Mouse (Mus musculus) left cerebral cortex, postnatal 25 days (tissue): ENCODE data around the gene Chd9. TPM values are rescaled to one million over a fixed set of nuclear protein-coding genes. Genes with fewer than 3 reads are reported as not detected.
A peak's percentile ranks its signal among the peaks of the same experiment; 100 is the strongest.
"Not testable (repeated sequence)": the region's sequence is repeated elsewhere in the genome, so short reads cannot be mapped to it uniquely, and the experiment has no call there.

ENCODE experiments used
- DNase-seq, 2 experiments: peaks; one replicate each; pipeline ENCODE4 v3.0.0; 2022; ENCODE audit warnings: low spot score in 2 of 2, mixed read lengths in 1 of 2
- intact Hi-C: fragments of 180-260 bp; cut with DNase I; formaldehyde crosslinking; loops from one replicate; pipeline ENCODE4 v1.15.1; 2025
- total RNA-seq, 2 experiments: library from RNA; stranded (reverse); gene quantifications; 2 replicates each; pipeline ENCODE4 v1.2.3; 2021

Gene Chd9
- total RNA-seq, 2 experiments from 2014 or later = 194 to 203 TPM

DNA sequence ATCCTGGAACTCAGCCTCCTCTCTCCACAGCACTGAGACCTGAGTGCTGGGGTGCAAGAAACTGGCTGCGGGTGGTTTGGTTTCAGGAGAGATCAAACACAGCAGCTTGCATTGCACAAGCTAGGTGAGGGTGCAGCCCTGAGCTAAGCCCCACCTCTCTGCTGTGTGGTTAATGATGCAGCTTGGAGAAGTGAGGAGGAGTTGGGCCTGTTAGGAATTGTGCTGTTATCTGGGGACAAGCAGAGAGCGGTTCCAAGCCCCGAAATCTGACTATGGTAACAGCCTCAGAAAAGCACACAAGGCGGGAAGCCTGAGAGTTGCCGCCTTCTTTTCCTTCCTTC lies 64.4 kb downstream of the Chd9 start:
- intact Hi-C loops = no loop called here
- DNase-seq = peak in 1 of 2 experiments; percentile 29

DNA sequence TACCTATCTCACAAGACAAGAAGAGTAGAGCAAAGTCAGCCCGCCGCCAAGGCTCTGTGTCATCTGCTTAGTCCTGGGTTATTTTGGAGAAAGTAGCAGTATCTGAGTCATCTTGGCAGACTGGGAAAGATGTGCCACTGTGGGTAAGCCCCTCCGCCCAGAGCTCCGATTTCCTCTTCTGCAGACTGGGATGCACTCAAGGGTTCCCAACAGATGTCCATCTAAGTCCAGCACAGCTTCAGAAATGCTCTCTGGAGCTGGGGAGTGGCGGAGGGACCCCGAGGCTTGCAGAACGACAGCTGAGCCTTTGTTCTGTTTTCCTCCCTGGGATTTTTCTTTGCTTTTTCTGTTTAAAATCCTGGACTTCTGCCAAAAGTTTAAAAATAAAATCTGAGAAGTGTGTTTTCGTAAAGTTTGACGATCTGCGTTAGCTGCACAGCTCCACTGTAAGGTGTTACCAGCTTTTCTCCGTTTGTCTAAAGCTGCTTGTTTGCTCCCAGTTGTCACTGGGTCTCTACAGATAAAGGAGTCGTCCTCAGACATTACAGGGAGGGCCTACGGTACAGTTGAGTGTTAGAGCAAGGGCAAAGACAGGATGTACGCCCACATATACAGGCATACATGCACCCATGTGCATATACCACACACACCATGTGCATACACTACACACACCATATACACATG lies 66.2 kb downstream of the Chd9 start:
- peak; percentile 41 to 82 for DNase-seq
- intact Hi-C loops = no loop called here

DNA sequence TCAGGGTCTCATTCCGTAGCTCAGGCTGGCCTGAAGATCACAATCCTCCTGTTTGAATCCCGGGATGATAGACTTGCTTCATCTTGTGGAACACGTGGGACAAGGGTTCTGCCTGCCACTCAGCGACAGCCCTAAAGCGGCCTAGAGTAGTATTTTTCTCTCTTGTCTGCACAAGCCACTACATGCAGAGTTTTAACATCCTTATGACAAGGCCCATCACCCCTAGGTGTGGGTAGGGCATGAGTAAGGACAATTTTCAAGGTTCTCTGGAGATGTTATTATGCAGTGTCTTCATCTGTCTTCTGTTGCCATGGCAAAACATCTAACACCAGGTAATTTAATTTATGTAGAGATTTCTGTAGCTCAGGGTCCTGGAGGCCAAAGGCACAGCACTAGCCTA lies 69.2 kb downstream of the Chd9 start:
- intact Hi-C loops = no loop called here

DNA sequence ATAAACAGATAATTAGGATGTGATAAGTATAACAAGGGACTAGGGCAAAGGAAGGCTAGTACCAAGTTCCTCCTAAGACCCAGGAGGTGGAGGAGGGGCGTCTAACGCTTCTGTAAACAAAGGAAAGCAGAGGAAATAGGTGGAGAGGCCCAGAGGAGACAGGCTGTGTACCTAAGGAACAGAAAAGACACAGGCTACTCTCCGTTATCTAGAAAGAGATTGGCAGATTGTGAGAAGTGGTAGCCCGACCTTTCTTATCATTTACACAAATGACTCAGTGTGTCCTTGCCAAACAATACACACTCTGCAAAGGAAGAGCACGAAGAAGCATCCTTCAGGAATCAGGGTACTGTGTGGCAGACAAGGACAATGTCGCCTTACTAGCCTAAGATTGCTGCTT lies 70.4 kb downstream of the Chd9 start:
- DNase-seq = no peak
- intact Hi-C loops = no loop called here

More for the DNA sequence above, 69.2 kb downstream of the Chd9 start:
- no peak for DNase-seq

DNA sequence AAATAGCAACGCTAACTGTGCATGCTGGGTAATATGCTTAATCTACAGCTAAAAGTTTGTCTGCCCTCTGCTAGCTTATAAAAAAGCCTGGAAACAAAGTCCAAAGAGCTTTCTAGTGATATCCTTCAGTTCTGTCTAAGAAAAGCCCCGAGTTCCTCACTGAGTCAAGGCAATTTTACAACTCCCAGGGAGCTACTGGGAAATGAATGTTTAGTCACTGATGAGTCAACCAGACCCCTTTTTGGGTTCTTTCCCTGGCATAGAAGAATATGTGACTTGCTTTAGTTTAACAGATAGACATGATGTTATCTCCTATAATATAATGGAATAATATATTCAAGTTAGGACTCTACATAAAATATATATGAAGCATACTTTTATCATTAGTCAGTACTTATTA lies 73.8 kb downstream of the Chd9 start:
- DNase-seq = peak in 1 of 2 experiments; percentile 62

DNA sequence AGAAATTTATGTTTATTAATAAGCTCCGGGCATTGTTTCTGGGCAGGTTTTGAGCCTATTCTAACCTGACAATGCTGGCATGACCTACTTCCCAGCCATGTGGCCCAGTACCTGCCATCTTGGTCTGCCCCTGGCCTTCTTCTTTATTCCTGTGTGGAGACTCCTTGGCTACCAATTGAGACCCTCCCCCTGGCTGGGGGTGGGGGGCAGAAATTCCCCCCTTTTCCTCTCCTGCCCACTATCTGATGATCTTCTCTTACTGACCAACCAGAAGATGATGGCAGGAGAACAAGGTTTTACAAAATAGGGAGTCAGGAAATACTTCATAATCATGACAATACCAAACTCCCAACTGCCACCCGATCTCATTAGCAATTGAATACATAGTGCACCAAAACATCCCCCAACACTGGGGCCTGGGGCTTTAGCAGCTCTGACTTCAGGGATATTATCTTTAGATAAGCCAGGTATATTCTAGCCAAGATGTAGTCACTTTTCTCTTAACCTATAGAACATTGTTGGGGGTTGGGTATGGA lies 76.1 kb downstream of the Chd9 start:
- intact Hi-C loops = no loop called here
- no peak for DNase-seq

More for the DNA sequence above, 73.8 kb downstream of the Chd9 start:
- intact Hi-C loops = no loop called here

DNA sequence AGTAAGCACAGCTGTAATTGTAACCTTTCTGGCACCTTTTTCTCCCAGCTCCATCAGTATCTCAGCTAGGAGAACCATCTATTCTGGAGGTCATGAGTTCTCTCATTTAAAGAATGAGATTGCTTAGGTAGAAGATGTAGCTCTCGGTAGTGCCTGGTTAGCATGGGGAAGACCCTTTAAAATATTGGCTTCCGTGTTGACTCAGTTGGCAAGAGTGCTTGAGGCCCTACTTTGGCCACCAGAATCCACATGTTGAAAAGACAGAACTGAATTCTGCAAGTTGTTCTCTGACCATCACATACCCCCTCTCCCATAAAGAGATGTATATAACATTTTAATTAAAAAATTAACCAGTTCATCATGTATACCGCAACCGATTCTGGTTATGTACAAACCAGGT lies 78.8 kb downstream of the Chd9 start:
- intact Hi-C loops = no loop called here
- DNase-seq = no peak

DNA sequence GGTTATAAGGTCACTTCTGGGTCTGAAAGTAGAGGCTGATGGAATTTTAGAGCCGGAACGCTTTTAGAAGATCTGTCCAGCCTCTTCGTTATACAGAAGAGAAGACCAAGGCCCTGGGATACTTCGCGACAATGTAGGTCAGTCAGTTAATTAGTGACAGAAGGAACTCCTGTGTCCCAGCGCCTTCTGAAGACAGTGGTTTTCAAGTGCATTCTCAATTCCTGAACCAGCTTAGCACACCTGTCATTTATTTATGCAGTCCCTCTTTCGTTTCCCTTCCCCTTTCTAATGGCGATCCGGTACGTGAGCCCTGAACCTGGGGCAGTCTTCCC lies 79.3 kb downstream of the Chd9 start:
- intact Hi-C loops = no loop called here
- DNase-seq = no peak

DNA sequence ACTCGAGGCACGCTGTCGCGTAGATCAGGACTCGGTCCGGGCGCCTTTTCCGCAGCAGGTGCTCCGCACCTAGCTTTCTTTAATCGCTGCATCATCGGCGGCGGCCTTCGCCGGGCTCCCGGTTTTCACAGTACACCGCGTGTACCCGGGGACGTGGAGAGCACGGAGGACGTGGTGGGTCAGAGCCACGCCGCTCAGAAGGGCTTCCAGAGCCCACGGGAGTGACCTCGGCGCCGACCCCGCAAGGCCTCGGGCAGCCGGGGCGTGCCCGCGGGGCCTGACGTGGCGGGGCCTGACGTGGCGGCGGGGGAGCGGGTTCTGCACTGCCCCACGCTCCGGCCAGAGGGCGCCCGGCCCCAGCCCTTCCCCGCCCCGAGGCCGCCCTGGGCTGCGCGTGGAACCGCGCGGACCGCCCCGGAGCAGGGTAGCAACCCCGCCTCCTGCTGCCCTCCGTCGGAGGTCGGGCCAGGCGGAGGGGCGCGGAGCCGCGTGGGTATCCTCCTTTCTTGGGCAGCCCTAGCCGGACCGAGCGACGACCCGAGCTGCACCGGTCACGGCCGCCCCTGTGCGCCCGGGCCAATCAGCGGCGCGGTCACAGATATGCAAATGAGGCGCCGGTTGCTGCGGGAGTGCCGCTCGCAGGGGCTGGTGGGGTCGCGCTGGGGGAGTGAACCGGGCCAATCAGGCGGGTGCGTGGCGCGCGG lies 79.8 kb downstream of the Chd9 start:
- intact Hi-C loops = loop anchor here (1.0 to 2.0 kb wide), 4 partner anchors 31 to 80 kb away; partner anchors contain the start of gene Chd9
- DNase-seq = peak; percentile 91

DNA sequence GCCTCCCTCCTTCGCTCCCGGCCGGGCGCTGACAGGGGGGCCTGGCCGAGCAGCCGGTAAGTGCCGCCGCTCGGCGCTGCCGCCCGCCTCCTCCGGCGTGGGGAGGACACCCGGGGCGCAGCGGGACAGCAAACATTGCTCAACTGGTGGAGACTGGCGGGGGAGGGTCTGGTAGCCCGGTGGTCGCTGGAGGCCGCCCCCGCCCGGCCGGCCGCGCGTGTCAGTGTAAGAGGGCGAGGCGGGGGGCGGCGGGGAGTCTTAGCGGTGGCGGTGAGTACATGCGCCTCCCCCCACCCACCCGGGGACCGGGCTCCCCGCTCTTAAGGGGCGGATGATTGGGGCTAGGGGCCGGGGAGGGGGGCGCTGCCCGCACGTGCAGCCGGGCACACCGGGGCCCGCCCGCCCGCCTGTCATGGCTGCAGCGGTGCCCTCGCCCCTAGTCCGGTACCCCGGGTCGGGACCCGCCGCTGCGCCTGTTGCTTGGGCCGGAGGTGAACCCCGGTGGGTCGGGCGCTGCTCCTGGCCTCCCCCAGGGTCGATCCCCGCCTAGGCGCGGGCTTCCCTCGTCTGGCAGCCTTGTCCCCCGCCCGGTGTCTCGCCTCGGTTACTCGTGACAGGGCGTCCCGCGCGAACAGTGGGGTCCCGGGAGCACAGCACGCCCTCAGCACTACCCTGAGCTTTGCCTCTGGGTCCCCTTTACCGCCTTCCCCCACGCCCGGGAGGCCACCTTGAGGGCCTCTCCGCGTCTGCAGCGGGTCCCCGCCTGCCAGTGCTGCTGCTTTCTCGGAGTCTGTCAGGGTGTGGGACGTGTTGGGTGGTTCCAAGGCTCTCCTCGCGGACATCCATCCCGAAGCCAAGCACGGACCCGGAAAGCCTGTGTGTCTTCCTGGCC lies 80.7 kb downstream of the Chd9 start:
- intact Hi-C loops = loop anchor here (1.0 to 2.0 kb wide), 4 partner anchors 32 to 81 kb away; partner anchors contain the start of gene Chd9
- peak; percentile 45 to 58 for DNase-seq

DNA sequence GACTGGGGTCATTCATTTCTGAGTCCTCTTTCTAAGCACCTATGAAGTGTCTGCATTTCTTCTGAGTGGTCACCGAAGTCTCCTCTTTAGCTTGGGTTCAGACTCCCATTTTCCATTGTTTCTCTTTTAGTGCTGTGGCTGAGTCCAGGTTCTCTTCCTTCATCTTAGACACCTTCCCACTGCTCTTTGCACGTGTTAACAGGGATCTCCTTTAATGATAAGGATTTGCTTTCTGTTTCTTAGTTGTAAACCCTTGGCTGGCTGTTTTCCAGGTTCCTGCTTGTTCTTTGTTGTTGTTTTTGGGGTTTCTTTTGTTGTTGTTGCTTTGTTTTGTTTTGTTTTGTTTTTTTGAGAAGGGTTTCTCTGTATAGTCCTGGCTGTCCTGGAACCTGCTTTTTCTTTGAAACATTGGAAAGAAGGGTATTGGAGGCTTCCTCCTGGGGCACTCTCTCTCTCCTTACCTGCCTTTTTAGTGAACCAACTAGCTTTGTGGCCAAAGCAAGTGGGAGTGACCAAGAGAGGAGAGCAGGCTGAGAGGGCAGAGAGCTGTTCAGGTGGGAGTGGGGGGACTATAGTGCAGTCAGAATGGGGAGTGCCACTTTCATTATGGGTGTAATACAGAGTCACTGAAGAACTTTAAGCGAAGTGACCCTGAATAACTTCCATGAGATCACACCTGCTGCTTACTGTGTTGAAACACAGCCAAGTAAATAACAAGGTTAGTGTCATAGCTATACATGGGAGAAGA lies 95.2 kb downstream of the Chd9 start:
- intact Hi-C loops = no loop called here
- no peak for DNase-seq

DNA sequence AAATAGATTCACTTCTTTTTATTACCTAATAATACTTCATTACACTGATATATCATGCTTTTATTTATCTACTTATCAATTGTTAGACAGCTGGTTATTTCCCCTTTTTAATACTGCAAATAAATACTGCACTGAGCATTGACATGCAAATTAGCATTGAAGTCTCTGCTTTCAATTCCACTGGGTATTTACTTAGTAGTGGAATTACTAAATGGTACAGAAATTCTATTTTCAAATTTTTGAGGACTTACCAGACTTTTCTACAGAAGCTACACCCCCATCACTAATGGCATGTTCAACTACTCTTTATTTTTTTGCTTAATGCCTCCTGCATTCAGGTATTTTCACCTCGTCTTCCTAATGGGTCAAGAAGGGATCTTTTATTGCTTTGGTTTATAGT lies 100.3 kb downstream of the Chd9 start:
- intact Hi-C loops = no loop called here

DNA sequence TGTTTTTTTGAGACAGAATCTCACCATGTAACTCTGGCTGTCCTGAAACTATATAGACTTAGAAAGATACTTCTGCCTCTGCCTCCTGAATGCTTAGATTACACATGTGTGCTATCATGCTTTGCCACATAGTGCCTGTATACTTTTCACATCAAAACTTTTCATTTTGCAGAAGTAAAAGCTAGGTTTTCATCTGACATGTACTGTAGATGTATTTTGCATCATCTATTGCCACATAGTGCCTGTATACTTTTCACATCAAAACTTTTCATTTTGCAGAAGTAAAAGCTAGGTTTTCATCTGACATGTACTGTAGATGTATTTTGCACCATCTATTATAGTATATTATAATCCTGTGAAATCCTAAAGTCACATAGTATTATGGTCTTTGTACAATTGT lies 102.0 kb downstream of the Chd9 start:
- DNase-seq = not testable (repeated sequence)

More for the DNA sequence above, 100.3 kb downstream of the Chd9 start:
- no peak for DNase-seq

DNA sequence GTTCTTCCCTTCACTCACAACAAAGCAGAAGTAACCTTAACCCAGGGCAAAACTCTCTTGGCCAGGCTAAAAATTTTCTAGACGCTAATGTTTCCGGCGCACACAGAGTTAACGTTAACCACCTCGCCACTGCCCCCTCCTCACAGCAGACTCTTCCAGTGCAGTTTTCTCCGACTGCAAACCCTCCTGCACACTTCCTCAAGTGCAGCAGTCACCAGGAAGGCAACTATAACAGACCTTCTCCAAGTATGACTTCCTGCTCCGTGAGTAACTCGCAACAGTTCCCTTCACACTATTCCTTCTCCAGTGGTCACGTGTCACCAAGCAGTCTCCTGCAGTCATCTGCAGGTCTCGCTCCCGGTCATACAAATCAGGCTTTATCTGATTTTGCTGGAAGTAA lies 104.8 kb downstream of the Chd9 start:
- no peak for DNase-seq
- intact Hi-C loops = no loop called here

More for the DNA sequence above, 102.0 kb downstream of the Chd9 start:
- intact Hi-C loops = not testable (repeated sequence)

DNA sequence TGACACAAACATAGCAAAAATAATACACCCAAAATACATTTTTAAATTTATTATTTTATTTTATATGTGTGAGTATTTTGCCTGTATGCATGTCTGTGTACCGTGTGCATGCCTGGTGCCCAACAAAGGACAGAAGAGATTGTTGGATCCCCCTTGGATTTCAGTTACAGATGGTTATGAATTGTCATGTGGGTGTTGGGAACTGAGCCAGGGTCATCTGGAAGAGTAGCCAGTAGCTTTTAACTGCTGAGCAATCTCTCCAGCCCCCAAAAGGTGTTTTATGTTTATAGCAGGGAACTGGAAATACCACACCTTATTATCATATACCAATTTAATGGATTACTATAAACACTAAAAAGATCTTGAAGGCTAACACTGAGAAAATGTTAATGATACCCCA lies 106.6 kb downstream of the Chd9 start:
- intact Hi-C loops = no loop called here
- no peak for DNase-seq

DNA sequence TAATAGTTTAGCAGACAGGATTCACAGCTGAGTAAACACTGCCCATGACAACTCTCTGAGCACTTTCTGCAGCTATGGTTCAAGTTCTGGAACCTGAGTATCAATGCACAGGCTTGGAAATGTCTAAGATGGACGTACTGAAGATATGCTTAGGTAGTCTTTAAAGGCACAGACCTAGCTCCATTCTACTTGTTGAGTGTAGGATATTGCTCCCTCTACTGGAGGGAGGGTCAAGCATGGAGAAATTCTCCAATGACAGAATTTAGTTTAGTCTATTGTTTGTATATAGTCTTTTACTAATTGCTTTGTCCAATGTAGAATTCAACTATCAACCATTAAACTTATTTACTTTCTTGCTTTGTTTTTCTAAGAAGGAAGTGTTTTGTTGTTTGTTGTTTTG lies 108.7 kb downstream of the Chd9 start:
- intact Hi-C loops = no loop called here
- DNase-seq = no peak

DNA sequence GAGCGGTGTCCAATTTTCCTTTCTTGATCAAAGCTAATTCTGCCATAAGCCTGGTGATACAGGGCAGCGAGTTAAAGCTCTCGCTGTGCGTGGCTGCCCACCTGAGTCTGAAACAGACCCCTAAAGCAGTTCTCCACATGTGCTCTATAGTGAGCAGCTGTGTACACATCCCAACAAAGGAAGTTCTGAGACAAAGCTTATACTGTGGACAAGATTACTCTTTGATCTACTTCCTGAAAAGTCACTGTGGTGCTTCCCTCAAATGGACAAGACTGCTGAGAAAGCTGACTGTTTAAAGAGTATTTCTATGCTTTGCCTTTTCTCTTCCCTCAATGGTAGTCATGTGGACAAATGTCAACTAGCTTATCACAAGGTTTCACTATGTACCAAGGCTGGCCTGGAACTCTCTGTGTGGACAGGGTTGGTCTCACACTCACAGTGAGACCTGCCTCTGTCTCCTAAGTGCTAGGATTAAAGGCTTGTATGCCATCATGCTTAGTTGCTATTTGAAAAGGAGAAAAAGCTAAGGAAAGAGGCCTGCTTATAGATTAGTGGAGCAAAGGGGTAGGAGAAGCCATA lies 110.3 kb downstream of the Chd9 start:
- DNase-seq = no peak
- intact Hi-C loops = no loop called here

DNA sequence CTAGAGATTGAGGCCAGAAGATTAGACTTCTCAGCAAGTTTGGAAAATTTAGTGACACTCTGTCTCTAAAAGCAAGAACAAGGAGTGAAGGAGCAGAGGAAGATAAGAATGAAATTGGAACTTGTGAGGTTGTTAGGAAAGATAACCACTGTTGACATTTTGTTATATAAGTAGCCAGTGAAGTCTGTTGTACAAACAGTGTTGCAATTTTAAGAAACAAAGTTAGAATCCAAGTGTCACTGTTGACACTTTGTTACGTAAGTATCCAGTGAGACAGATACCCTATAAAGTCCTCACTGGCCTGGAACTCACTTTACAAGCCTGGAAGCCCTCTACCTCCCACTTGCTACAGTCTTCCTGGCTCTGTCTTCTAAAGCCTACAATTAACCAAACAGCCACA lies 111.7 kb downstream of the Chd9 start:
- DNase-seq = no peak
- intact Hi-C loops = no loop called here

DNA sequence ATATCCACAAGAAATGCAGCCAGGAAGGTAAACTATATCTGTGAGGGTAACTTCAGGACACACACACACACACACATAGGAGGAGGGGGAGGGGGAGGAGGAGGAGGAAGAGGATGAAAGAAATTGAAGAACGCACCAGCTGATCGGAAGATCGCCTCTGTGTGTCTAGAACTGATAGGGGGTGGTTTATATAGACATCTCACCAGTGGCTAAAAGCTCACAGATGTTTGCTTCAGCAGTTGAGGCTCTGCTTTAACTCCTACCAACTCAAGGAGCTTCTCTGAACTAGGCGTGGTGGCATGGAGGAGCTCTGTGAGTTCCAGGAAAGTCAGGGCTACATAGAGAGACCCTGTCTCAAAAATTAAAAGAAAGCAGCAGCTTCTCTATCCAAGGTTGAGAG lies 115.6 kb downstream of the Chd9 start:
- intact Hi-C loops = no loop called here
- no peak for DNase-seq
